Mouse (Mus musculus) heart, embryonic 12.5 days (tissue): ENCODE measurements at regions not wholly inside any gene's neighbourhood (a gene's known extent, or its start where the extent isn't known, plus 50 kb on each side); places are given as distances from the start of the nearest gene placed in this dataset.

Experiments used
- ATAC-seq: fragments of 200-750 bp; cut with Nextera tagmentation; 2 replicates; pipeline ENCODE4 v1.8.0; 2017; ENCODE audit warnings: moderate TSS enrichment, moderate library complexity; ENCODE audit not compliant: insufficient number of reproducible peaks, low FRiP score
- H3K27ac ChIP-seq: fragments of 300-500 bp; sonication (generic); 2 replicates; pipeline ENCODE4 v1.5.1; 2016; ENCODE audit warnings: mild to moderate bottlenecking, moderate library complexity; ENCODE audit not compliant: poor library complexity, severe bottlenecking
- H3K27me3 ChIP-seq: fragments of 300-500 bp; sonication (generic); replicated peaks from 2 replicates; pipeline ENCODE4 v1.6.1; 2016; ENCODE audit warnings: mild to moderate bottlenecking, moderate library complexity
- H3K36me3 ChIP-seq: fragments of 300-500 bp; sonication (generic); 2 replicates; pipeline ENCODE4 v1.6.1; 2016; ENCODE audit warnings: mild to moderate bottlenecking, moderate library complexity
- H3K4me1 ChIP-seq: fragments of 300-500 bp; sonication (generic); replicated peaks from 2 replicates; pipeline ENCODE4 v1.6.1; 2016; ENCODE audit warnings: mild to moderate bottlenecking
- H3K4me2 ChIP-seq: fragments of 300-500 bp; sonication (generic); 2 replicates; pipeline ENCODE4 v1.6.1; 2016; ENCODE audit warnings: mild to moderate bottlenecking, moderate library complexity
- H3K4me3 ChIP-seq: fragments of 300-500 bp; sonication (generic); 2 replicates; pipeline ENCODE4 v1.5.1; 2016; ENCODE audit warnings: mild to moderate bottlenecking
- H3K9ac ChIP-seq: fragments of 300-500 bp; sonication (generic); 2 replicates; pipeline ENCODE4 v1.6.1; 2016; ENCODE audit warnings: mild to moderate bottlenecking, moderate library complexity
- H3K9me3 ChIP-seq: fragments of 300-500 bp; sonication (generic); replicated peaks from 2 replicates; pipeline ENCODE4 v1.6.1; 2016; ENCODE audit warnings: mild to moderate bottlenecking, moderate library complexity
- WGBS: fragments of 180-500 bp; shearing (Covaris S2); methylation state at CpG from one replicate; pipeline ENCODE4 v1.1.7; 2016; 5-methylcytosine and 5-hydroxymethylcytosine counted together

GRCm38 (mm10) chr13:60431412-60431811, 170.3 kb upstream of the Dapk1 start:
- Histone ChIP-seq H3K4me3 (no peak overlapping the region), H3K27me3 (no peaks in the 10 kb centered on the region), H3K4me2 (no peak overlapping the region), H3K9ac (no peak overlapping the region), H3K36me3 (no peaks in the 10 kb centered on the region), H3K27ac (no peak overlapping the region), H3K4me1 (peaks cover 14% of the 10 kb centered on the region), H3K9me3 (no peaks in the 10 kb centered on the region; the same call in 1 of the 2 replicates)
- ATAC-seq = no peak
- 83% methylated on average over 8 of the region's 8 CpGs for WGBS

GRCm38 (mm10) chr13:60434221-60435210, 167.2 kb upstream of the Dapk1 start:
- Histone ChIP-seq H3K4me3 (no peak overlapping the region), H3K9ac (no peak overlapping the region), H3K36me3 (no peaks in the 10 kb centered on the region), H3K27ac (peak overlapping the region; percentile 22), H3K9me3 (no peaks in the 10 kb centered on the region; the same call in 1 of the 2 replicates), H3K4me2 (no peak overlapping the region), H3K4me1 (peaks cover 6% of the 10 kb centered on the region; the same call in 1 of the 2 replicates), H3K27me3 (no peaks in the 10 kb centered on the region)
- ATAC-seq = no peak
- WGBS = 63% methylated on average over 11 of the region's 11 CpGs

GRCm38 (mm10) chr13:60435333-60435732, 166.4 kb upstream of the Dapk1 start:
- H3K27ac ChIP-seq = no peak overlapping the region
- H3K4me3 ChIP-seq = no peak overlapping the region
- no peak overlapping the region for H3K4me2 ChIP-seq
- no peaks in the 10 kb centered on the region for H3K36me3 ChIP-seq
- peaks cover 10% of the 10 kb centered on the region for H3K4me1 ChIP-seq
- H3K27me3 ChIP-seq = no peaks in the 10 kb centered on the region
- no peak overlapping the region for H3K9ac ChIP-seq
- peak; percentile 59; the same call in 1 of the 2 replicates for ATAC-seq
- H3K9me3 ChIP-seq = no peaks in the 10 kb centered on the region; the same call in 1 of the 2 replicates
- 19% methylated on average over 5 of the region's 5 CpGs for WGBS

GRCm38 (mm10) chr13:60438177-60438576, 163.6 kb upstream of the Dapk1 start:
- no peak overlapping the region for H3K27ac ChIP-seq
- no peaks in the 10 kb centered on the region for H3K36me3 ChIP-seq
- ATAC-seq = no peak
- no peaks in the 10 kb centered on the region for H3K9me3 ChIP-seq
- H3K27me3 ChIP-seq = no peaks in the 10 kb centered on the region
- H3K4me2 ChIP-seq = no peak overlapping the region
- 81% methylated on average over 2 of the region's 2 CpGs for WGBS
- no peak overlapping the region for H3K9ac ChIP-seq
- peaks cover 17% of the 10 kb centered on the region for H3K4me1 ChIP-seq
- H3K4me3 ChIP-seq = no peak overlapping the region

- Histone ChIP-seq H3K4me2 (no peak overlapping the region), H3K27ac (no peak overlapping the region), H3K36me3 (no peaks in the 10 kb centered on the region), H3K4me1 (peaks cover 11% of the 10 kb centered on the region), H3K27me3 (no peaks in the 10 kb centered on the region), H3K4me3 (no peak overlapping the region), H3K9me3 (no peaks in the 10 kb centered on the region), H3K9ac (no peak overlapping the region)
- no peak for ATAC-seq
- WGBS = 23% methylated on average over 3 of the region's 3 CpGs
Observed at GRCm38 (mm10) chr13:60440586-60440985, 161.2 kb upstream of the Dapk1 start.

GRCm38 (mm10) chr13:60445164-60445563, 156.6 kb upstream of the Dapk1 start:
- no peak for ATAC-seq
- Histone ChIP-seq H3K27me3 (no peaks in the 10 kb centered on the region), H3K4me3 (no peak overlapping the region), H3K4me2 (no peak overlapping the region), H3K9ac (no peak overlapping the region), H3K27ac (no peak overlapping the region), H3K9me3 (no peaks in the 10 kb centered on the region), H3K4me1 (peaks cover 9% of the 10 kb centered on the region), H3K36me3 (no peaks in the 10 kb centered on the region)
- WGBS = 78% methylated on average over 5 of the region's 5 CpGs

GRCm38 (mm10) chr13:60446926-60447325, 154.8 kb upstream of the Dapk1 start:
- no peak for ATAC-seq

GRCm38 (mm10) chr13:60450721-60451506, 150.8 kb upstream of the Dapk1 start:
- Histone ChIP-seq H3K27me3 (no peaks in the 10 kb centered on the region), H3K4me1 (peaks cover 11% of the 10 kb centered on the region), H3K27ac (no peak overlapping the region), H3K36me3 (no peaks in the 10 kb centered on the region), H3K4me3 (no peak overlapping the region), H3K9ac (no peak overlapping the region), H3K4me2 (no peak overlapping the region), H3K9me3 (no peaks in the 10 kb centered on the region)
- 83% methylated on average over 10 of the region's 10 CpGs for WGBS
- ATAC-seq = no peak

More at GRCm38 (mm10) chr13:60446926-60447325, 154.8 kb upstream of the Dapk1 start:
- no peak overlapping the region for H3K4me3 ChIP-seq
- H3K4me2 ChIP-seq = no peak overlapping the region
- no peaks in the 10 kb centered on the region for H3K36me3 ChIP-seq
- H3K9ac ChIP-seq = no peak overlapping the region
- no peaks in the 10 kb centered on the region for H3K9me3 ChIP-seq
- no peak overlapping the region for H3K27ac ChIP-seq
- no peaks in the 10 kb centered on the region for H3K4me1 ChIP-seq
- no peaks in the 10 kb centered on the region for H3K27me3 ChIP-seq
- WGBS = 35% methylated on average over 5 of the region's 5 CpGs

- ATAC-seq = peak; percentile 84
- no peak overlapping the region for H3K4me2 ChIP-seq
- no peaks in the 10 kb centered on the region for H3K9me3 ChIP-seq
- H3K4me1 ChIP-seq = peaks cover 22% of the 10 kb centered on the region
- no peak overlapping the region for H3K4me3 ChIP-seq
- WGBS = 72% methylated on average over 9 of the region's 9 CpGs
- H3K36me3 ChIP-seq = no peaks in the 10 kb centered on the region
- H3K27ac ChIP-seq = 0 out of 2 replicates have a peak overlapping the region, but pooled peaks have one; percentile 31
- no peaks in the 10 kb centered on the region for H3K27me3 ChIP-seq
- no peak overlapping the region for H3K9ac ChIP-seq
Observed at GRCm38 (mm10) chr13:60453821-60454483, 147.8 kb upstream of the Dapk1 start.

- H3K4me1 ChIP-seq = peaks cover 22% of the 10 kb centered on the region
- ATAC-seq = no peak
- no peaks in the 10 kb centered on the region for H3K27me3 ChIP-seq
- 24% methylated on average over 15 of the region's 15 CpGs for WGBS
- H3K9ac ChIP-seq = no peak overlapping the region
- no peaks in the 10 kb centered on the region for H3K36me3 ChIP-seq
- peak overlapping the region; percentile 41 for H3K4me2 ChIP-seq
- no peak overlapping the region for H3K4me3 ChIP-seq
- H3K27ac ChIP-seq = peak overlapping the region; percentile 31; the same call in 1 of the 2 replicates
- no peaks in the 10 kb centered on the region for H3K9me3 ChIP-seq
Observed at GRCm38 (mm10) chr13:60455033-60455619, 146.6 kb upstream of the Dapk1 start.
